Mouse (Mus musculus) granulocyte monocyte progenitor cell, adult 5-6 weeks (primary cell): Measurements from ENCODE around the gene Wsb1. TPM values are rescaled to one million over a fixed set of nuclear protein-coding genes. Genes with fewer than 3 reads are reported as not detected.
A peak's percentile ranks its signal among the peaks of the same experiment; 100 is the strongest.
"Not testable (repeated sequence)": the region's sequence is repeated elsewhere in the genome, so short reads cannot be mapped to it uniquely, and the experiment has no call there.

Source experiments
- ATAC-seq: replicated peaks from 2 replicates; pipeline ENCODE4 v1.8.0; 2016; ENCODE audit warnings: mild to moderate bottlenecking, moderate TSS enrichment, inconsistent platforms; ENCODE audit not compliant: poor library complexity, severe bottlenecking
- total RNA-seq, 2 experiments: library from RNA; stranded (forward) in 1 of 2; stranded (reverse) in 1 of 2; fragments of 200-712, 200-1000 nt in 1 of 2; fragments of >200 nt in 1 of 2; fragmentation: Nextera tagmentation in 1 of 2; gene quantifications; 2 replicates each; pipeline ENCODE4 v1.2.3; 2014 to 2017

Wsb1 gene
- total RNA-seq, 2 experiments from 2014 or later, result 152 to 153 TPM

GRCm38 (mm10) chr11:79273039-79273438 is 18.6 kb upstream of the Wsb1 start:
- ATAC-seq, result no peak

- ATAC-seq, result no peak
Observed at GRCm38 (mm10) chr11:79267171-79267570, 12.7 kb upstream of the Wsb1 start.

- ATAC-seq, result no peak
Observed at GRCm38 (mm10) chr11:79264376-79264775, 9.9 kb upstream of the Wsb1 start.

GRCm38 (mm10) chr11:79260126-79260525 is 5.7 kb upstream of the Wsb1 start:
- ATAC-seq, result not testable (repeated sequence)

- ATAC-seq, result no peak
Observed at GRCm38 (mm10) chr11:79258738-79259137, 4.3 kb upstream of the Wsb1 start.

GRCm38 (mm10) chr11:79253542-79254390 is 705 bp downstream of the Wsb1 start:
- peak; percentile 28 for ATAC-seq

GRCm38 (mm10) chr11:79252881-79253541 is 1.5 kb downstream of the Wsb1 start:
- ATAC-seq, result peak; percentile 61

- no peak for ATAC-seq
Observed at GRCm38 (mm10) chr11:79239024-79239423, 15.4 kb downstream of the Wsb1 start.

GRCm38 (mm10) chr11:79238398-79238752 is 16.1 kb downstream of the Wsb1 start:
- ATAC-seq, result no peak

GRCm38 (mm10) chr11:79237644-79238397 is 16.6 kb downstream of the Wsb1 start:
- ATAC-seq, result no peak

- ATAC-seq, result no peak
Observed at GRCm38 (mm10) chr11:79230251-79230570, 24.3 kb downstream of the Wsb1 start.

- ATAC-seq, result peak; percentile 76
Observed at GRCm38 (mm10) chr11:79229561-79230250, 24.8 kb downstream of the Wsb1 start.

GRCm38 (mm10) chr11:79229057-79229504 is 25.4 kb downstream of the Wsb1 start:
- no peak for ATAC-seq

GRCm38 (mm10) chr11:79228089-79228488 is 26.4 kb downstream of the Wsb1 start:
- no peak for ATAC-seq

- ATAC-seq, result no peak
Observed at GRCm38 (mm10) chr11:79225371-79226155, 28.9 kb downstream of the Wsb1 start.

GRCm38 (mm10) chr11:79224562-79225280 is 29.8 kb downstream of the Wsb1 start:
- peak; percentile 87 for ATAC-seq

- ATAC-seq, result peak; percentile 75
Observed at GRCm38 (mm10) chr11:79223420-79223819, 31.1 kb downstream of the Wsb1 start.

- no peak for ATAC-seq
Observed at GRCm38 (mm10) chr11:79222661-79223060, 31.8 kb downstream of the Wsb1 start.

- no peak for ATAC-seq
Observed at GRCm38 (mm10) chr11:79221641-79222040, 32.8 kb downstream of the Wsb1 start.
